Mouse (Mus musculus) thymus, adult 18-20 months (tissue): ENCODE measurements around the gene Mcat.
A peak's percentile ranks its signal among the peaks of the same experiment; 100 is the strongest.

Experiments
- DNase-seq, 2 experiments: peaks; one replicate each; pipeline ENCODE4 v3.0.0; 2022; ENCODE audit warnings: mixed read lengths in 2 of 2

Gene Mcat

GRCm38 (mm10) chr15:83535890-83536231 is 27.7 kb downstream of the Mcat start:
- DNase-seq = no peak

DNA sequence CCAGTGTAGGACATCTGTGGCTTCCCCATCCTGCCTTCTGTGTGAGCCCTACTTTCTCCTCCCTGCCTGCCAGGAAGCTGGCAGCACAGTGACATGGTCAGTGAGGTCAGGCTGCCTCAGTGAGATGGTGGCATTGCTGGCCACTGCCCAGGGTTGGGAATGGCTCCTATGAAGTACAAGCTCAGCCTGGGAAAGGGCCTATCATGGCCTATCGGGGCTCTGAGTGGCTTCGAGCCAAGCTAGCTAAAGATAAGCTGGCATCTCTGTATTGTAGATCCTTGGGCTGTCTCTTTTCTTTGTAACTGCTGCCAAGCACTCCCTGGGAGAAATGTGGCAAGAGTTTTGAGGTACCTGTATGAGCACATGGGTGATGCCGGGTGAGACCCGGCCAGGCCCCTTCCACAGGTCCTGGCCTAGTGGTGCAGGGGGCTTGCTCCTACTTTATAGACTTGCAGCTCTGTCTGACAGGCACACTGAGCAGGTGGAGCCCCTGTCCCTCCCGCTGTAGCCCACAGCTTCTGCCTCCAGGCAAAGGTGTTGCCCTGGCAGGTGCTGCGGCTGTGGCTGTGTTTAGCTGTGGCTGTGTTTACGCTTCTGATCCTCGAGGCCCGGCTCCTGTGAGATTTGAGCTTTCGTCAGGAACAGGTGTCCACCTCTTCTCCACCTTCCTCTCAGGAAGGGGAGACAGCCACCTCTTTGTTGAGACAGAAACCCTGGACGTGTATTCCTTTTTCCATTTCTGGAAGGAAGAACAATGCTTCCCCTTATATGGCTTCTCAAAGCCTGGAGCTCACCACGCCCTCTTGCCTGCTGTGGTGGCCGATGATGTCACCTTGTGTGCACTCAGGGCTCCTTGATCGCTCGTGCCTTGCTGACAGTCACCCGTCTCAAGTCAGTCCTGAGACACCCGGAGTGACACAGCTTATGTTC is 28.4 kb downstream of the Mcat start:
- DNase-seq = no peak

DNA sequence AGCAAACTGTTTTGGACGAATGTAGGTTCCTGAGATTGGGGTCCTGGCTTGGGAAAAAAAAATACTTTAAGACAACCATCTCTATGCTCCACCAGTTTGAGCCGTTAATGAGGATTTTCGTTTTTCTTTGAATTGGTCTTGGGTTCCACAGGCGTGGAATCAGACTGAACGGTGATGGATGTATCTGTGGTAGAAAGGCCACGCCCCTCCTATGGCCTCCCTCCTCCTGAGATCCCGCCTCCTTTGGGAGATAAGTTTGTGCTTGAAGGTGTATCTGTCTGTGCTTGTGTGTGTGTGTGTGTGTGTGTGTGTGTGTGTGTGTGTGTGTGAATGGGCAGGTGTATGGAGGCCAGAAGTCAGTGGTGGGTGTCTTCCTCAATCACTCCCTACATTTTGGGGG is 31.0 kb downstream of the Mcat start:
- DNase-seq = no peak

GRCm38 (mm10) chr15:83531961-83532469 is 31.6 kb downstream of the Mcat start:
- DNase-seq = no peak

- no peak for DNase-seq
Observed at GRCm38 (mm10) chr15:83530688-83531087, 32.9 kb downstream of the Mcat start.

DNA sequence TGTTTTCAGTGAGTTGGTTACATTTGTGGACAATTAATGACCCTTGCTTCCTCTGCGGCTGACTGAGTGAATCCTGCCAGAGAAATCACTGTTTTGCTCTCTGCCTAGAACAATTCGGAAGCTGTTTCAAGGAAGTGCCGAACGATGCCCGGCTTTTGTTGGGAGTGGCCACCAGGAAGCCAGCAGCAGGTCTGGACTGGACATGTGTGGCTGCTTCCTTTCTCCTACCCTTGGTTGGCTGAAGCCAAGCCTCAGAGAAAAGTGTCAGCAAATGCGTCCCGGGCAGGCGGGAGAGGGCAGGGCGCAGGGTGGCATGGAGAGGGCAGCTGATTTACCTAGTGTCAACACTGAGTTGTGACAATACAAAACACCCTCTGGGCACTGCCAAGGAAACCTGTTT is 33.4 kb downstream of the Mcat start:
- no peak for DNase-seq

DNA sequence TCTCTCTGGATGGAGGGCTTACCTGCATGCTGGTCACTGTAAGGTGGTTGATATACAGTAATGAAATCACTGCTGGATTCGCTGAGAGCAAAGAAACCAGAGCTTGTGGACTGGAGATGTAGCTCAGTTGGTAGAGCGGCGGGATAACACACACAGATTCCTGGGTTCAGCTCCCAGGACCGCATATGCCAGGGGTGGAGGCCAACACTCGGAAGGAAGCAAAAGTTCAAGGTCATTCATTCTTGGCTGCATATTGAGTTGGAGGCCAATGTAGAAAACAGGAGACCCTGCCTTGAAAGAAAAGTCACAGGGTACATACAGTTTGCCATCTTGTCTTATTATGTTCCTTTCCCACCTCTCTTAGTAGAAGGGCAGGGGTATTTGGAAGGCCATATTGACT is 33.8 kb downstream of the Mcat start:
- DNase-seq = no peak

DNA sequence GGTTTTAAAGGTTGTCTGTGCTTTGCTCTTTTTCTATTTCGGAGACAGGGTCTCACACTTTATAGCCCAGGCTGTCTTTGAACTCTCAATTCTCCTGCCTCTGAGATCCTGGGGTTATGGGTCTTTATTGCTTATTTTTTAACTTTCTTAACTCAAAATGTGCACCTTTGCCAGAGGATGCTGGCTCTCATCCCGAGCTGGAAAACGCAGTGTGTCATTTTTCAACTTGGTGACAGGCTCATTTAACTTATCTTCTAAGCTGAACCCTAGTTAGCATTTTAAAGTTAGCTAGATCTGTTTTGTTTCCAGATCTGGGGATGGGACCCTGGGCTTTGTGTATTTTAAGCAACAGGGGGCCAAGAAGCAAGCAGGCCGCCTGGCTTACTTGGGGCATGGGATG is 34.7 kb downstream of the Mcat start:
- no peak for DNase-seq

DNA sequence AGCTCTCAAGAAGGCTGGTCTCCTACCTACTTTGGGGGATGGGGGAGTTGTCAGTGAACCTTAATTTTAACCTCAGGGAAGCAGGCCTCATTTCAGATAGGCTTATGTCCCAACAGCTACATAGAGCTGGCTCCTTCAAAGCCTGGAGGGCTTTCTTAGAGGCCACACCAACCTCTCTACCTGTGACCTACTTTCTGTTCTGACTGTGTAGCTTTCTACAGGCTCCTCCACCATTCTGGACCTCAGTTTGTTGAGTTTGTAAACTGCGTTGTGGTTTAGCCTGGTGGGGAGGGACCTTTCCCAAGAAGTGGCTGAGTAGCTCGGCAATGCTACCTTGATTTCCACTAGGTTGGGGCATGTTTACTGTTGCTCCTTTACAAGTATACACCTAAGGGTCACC is 35.8 kb downstream of the Mcat start:
- no peak for DNase-seq

DNA sequence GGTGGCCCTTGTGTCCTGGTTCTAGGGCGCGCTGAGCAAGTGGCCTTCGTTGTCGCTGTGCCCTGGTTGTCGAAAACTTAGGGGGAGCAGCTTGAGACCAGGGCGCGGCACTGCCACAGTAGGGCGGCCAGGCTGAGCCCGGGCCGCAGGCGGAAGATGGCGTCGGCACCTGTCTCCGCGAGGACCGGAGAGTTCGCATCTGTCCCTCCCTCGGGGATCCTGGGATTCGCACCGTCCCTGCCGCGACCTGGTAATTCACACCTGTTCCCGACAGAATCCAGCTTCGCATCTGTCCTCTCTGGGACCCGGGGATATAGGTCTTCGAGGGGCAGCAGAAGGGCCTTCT is 36.5 kb downstream of the Mcat start:
- no peak for DNase-seq

GRCm38 (mm10) chr15:83526424-83527091 is 37.0 kb downstream of the Mcat start, which contains the start of gene Bik:
Gene Bik (plus strand): TSS chr15:83526862.
- DNase-seq = peak; percentile 38 to 48

DNA sequence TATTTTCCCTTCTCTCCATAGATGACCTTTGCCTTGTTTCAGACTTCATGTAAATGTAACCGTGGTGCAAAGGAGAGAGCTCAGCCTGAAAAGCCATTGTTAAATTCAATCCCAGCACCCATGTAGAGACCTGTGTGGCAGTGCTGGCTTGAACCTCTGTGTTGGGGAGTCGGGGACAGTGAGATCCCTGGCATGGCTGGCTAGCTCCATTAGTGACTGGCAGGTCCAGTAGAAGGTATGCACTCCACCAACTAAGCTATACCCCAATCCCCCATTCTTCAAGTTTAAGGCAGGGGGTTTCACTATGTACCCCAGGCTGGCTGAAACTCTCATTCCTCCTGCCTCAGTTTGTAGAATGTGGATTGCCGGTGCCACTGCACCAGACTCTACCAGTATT is 39.3 kb downstream of the Mcat start:
- no peak for DNase-seq

DNA sequence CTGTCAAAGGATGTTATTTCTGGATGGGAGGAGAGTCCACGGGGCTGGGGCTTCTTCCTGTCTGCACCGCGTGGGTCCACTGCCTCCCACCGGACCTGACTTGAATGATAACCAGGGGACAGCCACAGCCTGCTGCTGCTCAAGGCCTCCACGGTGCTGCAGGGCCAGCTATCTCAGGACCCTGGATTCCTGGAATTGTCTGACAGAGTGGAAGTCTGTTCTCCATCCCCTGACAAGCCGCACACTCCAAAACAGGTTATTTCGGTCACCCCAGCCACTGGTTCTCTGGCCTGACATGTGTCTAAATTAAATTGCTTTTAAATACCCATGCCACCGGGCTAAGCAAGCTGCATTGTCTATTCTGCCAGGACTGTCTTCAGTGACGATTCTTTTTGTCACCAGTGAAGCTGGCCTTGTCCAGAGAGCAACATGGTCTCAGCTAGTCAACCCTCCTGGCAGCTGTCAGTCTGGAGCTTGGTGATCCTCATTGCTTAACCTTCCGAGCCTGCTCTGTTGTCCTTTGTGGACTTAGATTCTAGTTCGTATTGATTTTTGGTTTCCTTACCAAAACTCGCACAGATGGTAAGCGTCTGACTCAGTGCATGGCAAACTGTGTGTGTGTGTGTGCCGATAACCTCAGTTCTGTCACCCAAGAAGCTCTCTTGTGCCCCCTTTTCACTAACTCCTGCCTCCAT is 39.8 kb downstream of the Mcat start:
- no peak for DNase-seq

DNA sequence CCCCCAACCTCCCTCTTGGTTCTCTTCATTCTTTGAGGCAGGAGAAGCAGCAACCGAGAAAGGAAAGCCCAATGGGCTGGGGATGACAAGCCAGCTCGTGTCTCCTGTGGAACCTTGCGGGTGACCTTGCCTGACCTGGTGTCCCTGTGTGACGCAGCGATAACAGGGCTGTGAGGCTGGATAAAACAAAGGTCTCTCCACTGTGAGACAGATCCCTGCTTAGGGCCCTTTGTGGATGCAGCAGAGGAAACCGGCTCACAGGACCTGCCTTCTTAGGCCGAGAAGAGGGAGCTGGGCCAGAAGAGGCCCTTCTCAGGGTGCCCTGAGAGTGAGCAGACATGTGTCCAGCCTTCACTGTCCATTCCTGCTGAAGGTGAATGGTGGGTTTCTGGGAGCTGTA is 40.4 kb downstream of the Mcat start:
- DNase-seq = no peak

GRCm38 (mm10) chr15:83520861-83521382 is 42.7 kb downstream of the Mcat start:
- DNase-seq = no peak

DNA sequence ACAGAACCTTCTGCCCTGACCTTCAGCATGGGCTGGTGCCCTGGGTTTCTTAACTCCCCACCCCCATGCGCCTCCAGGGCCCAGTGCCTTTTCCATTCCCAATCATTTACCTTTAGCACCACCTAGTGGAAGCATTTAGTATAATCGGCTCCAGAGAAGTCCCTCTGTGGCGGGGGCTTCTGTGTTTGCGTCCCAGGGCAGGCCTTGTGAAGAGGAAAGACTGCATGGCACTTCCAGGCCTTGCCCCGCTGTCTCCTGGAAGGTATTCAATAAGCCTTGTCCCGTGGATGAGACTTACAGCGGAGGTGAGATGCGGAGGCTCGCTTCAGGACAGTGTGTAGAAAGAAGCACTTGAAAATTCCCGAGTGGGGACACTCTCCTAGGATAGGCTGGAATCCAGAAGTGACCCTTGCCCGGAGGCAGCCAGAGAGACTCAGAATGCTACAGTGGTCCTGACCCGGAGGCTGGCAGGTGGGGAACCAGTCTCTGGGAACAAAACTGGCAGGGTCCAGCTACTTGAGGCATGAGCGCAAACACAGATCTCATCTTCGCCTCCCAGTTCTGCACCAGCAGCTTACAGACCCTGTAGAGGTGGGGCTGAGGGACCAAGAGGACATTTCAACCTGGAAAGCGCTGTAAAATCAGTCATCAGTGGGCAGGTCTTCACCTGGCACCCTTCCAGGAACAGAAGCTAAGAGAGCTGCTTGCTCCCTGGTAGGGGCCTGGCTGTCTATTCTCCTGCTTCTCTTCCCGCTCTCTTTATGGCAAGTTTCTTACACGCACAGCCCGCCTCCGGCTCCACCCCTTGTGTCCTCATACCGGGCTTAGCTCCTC is 45.2 kb downstream of the Mcat start:
- peak in 1 of 2 experiments; percentile 29 for DNase-seq

DNA sequence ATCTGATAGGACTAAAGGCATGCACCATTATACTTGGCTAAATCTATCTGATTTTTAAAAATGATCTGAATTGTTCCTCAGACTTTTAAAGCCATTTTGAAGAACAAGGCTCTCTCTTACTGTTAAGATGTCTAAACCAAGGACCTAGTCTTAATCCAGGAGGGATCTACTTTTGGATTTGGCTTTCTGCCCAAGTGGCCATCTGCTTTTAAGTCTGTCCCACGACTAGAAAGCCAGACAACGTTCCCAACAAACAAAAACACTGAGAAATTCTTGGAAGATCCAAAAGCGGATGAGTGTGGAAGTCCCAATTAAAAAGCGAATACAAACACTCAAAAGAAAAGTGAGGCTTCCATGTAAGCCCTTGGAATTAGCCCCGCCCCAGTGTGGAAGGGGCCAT is 48.6 kb downstream of the Mcat start:
- DNase-seq = no peak

- DNase-seq = no peak
Observed at GRCm38 (mm10) chr15:83512489-83513281, 50.9 kb downstream of the Mcat start.

GRCm38 (mm10) chr15:83510805-83511405 is 52.7 kb downstream of the Mcat start, which contains the start of gene Ttll1:
Gene Ttll1 (minus strand): TSS chr15:83510893.
- peak; percentile 95 to 96 for DNase-seq

DNA sequence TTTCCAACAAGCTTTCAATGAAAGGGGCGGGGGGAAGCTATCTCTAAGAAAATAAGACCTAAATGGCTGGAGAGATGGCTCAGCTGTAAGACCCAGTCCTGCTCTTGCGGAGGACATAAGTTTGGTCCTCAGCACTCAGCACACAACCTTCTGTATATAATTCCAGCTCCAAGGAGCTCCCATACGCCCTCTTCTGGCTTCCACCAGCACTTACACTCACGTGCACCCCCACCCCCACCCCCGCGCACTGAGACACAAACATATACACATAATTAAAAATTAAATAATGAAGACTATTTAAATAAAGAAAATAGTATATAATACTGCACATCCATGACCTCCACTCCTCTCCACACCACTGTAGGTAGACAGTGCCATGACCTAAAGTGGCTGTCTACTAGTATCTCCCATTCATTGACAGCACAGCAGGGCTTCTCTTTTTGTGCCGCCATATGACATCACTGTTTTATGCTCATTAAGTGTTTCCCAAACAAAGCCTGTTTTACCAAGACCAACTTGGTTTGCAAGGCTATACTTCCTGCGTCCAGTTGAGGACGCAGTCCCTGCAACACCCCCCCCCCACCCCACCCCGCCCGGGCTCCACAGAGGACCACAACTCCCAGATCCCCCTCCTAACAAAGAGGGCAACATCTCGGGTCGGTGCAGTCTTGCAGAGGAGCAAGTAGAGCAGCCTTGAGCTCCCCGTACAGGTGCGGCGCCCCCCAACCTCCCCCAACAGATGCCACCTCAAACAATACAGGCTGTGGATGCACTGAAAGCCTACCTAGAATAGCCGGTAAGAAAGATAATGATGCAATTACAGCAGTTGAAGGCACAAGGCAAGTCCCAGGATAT is 53.4 kb downstream of the Mcat start:
- no peak for DNase-seq
